Mouse (Mus musculus): ENCODE measurements around the gene Gm43951. TPM values are rescaled to one million over a fixed set of nuclear protein-coding genes. Genes with fewer than 3 reads are reported as not detected.

Gm43951 gene
- total and polyA plus RNA-seq, 3 experiments = 1.5 to 2.0 TPM; not detected in 1

DNA sequence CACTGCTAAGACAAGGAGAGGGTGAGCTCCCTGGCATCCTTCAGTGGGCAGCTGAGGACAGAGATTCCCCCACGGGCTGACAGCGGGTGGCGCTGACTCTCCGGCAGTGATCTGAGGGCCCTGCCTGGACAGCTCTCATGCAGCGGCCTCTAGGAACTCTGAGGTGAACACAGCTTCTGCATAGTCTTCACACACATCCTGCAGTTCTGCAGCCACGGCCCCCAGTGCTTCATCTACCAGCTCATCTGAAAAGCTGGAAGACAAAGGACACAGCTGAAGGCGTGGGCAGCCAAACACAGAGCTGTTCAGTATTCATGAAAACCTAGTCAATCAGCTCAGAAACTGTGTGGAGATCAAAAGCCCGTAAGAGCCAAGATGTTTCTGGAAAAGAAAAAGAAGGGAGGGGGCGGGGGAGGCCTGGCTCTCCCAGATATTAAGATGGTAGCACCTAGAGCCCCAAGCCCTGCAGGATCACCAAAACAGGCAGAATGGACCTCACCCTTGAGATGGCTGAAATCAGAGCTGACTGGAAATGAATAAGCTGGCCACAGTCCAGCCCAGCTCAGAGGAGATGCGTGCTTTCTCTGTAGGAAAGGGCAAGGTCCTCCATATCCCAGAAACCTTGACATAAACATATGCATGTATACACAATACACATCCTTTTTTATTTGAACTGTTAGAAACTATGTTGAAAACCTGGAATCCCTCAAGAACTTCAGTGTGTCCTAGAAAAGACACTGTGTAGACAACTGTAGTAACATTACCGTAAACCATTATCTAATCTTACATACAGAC lies 51.3 kb downstream of the Gm43951 start:
- Histone ChIP-seq H3K9ac (ENCODE audit: control insufficient read depth, low read depth, low read length, poor library complexity, severe bottlenecking) (no peak overlapping the region), H3K4me3 (ENCODE audit: control insufficient read depth in 1 of 2, insufficient read depth in 1 of 2, low read depth in 2 of 2, low read length in 2 of 2) (no peak overlapping the region), H3K27me3 (ENCODE audit: control insufficient read depth in 1 of 2, insufficient read depth in 2 of 2, low read length in 2 of 2) (no peaks in the 10 kb centered on the region), H3K9me3 (replicated peaks; ENCODE audit: insufficient read depth, low read length) (no peaks in the 10 kb centered on the region), H3K27ac (ENCODE audit: control insufficient read depth, low read depth, low read length) (no peak overlapping the region), H3K4me1 (ENCODE audit: control insufficient read depth in 1 of 2, insufficient read depth in 2 of 2, low read length in 2 of 2) (no peaks in the 10 kb centered on the region), H3K79me2 (ENCODE audit: control insufficient read depth, insufficient read depth, low read length, poor library complexity) (no peaks in the 10 kb centered on the region), H3K36me3 (ENCODE audit: control insufficient read depth in 1 of 2, insufficient read depth in 2 of 2, low read length in 2 of 2) (peaks cover 0 to 3% of the 10 kb centered on the region in 2 experiments; a peak in 1 of 4 replicates)
- TF ChIP-seq SIN3A (IDR thresholded peaks at IDR 0.05; ENCODE audit: low read length) (no peak), HCFC1 (IDR thresholded peaks at IDR 0.05; ENCODE audit: low read depth, low read length) (no peak), KAT2A (conservative IDR thresholded peaks at IDR 0.05; ENCODE audit: low read depth, low read length) (no peak), RCOR1 (IDR thresholded peaks at IDR 0.05; ENCODE audit: low read depth, low read length) (no peak), CHD2 (IDR thresholded peaks at IDR 0.05; ENCODE audit: low read length) (no peak), MXI1 (IDR thresholded peaks at IDR 0.05; ENCODE audit: low read depth, low read length) (no peak), ZNF384 (IDR thresholded peaks at IDR 0.05; ENCODE audit: low read depth, low read length) (no peak)
- DNase-seq (ENCODE audit: low read depth, low spot score) = no peak

Other genes starting within 250 kb of the Gm43951 start
- gene Aipl1, start 169.3 kb downstream of the Gm43951 start, total RNA-seq (2012; rRNA removed) = 0.39 and 0.42 TPM in 2 replicates
- under 1 TPM in 1 of 2 experiments, not detected in 1; 0.58 TPM for gene Aipl1, start 169.3 kb downstream of the Gm43951 start, polyA plus RNA-seq (2012; ENCODE audit: insufficient read depth in 1 of 2, insufficient read length in 2 of 2, low read depth in 1 of 2, low replicate concordance in 2 of 2, missing spikeins in 1 of 2)
- gene Pimreg, start 164.8 kb downstream of the Gm43951 start, total RNA-seq (2012; rRNA removed) = 24.3 and 25.8 TPM in 2 replicates
- 10 to 100 TPM in 1 of 2 experiments, not detected in 1; 45.3 TPM for gene Pimreg, start 164.8 kb downstream of the Gm43951 start, polyA plus RNA-seq (2012; ENCODE audit: insufficient read depth in 1 of 2, insufficient read length in 2 of 2, low read depth in 1 of 2, low replicate concordance in 2 of 2, missing spikeins in 1 of 2)
- gene Pitpnm3, start 71.1 kb downstream of the Gm43951 start, total RNA-seq (2012; rRNA removed) = not detected in 2 replicates
- under 1 TPM in 1 of 2 experiments, not detected in 1; 0.24 TPM for gene Pitpnm3, start 71.1 kb downstream of the Gm43951 start, polyA plus RNA-seq (2012; ENCODE audit: insufficient read depth in 1 of 2, insufficient read length in 2 of 2, low read depth in 1 of 2, low replicate concordance in 2 of 2, missing spikeins in 1 of 2)
- 17.5 and 19.6 TPM in 2 replicates for gene 4933427D14Rik, start 619 bp upstream of the Gm43951 start, total RNA-seq (2012; rRNA removed)
- 10 to 100 TPM in 1 of 2 experiments, not detected in 1; 14.5 TPM for gene 4933427D14Rik, start 619 bp upstream of the Gm43951 start, polyA plus RNA-seq (2012; ENCODE audit: insufficient read depth in 1 of 2, insufficient read length in 2 of 2, low read depth in 1 of 2, low replicate concordance in 2 of 2, missing spikeins in 1 of 2)
- 194 and 210 TPM in 2 replicates for gene Txndc17, start 707 bp upstream of the Gm43951 start, total RNA-seq (2012; rRNA removed)
- gene Txndc17, start 707 bp upstream of the Gm43951 start, polyA plus RNA-seq (2012; ENCODE audit: insufficient read depth in 1 of 2, insufficient read length in 2 of 2, low read depth in 1 of 2, low replicate concordance in 2 of 2, missing spikeins in 1 of 2) = 100 to 1,000 TPM in 1 of 2 experiments, not detected in 1; 196 TPM
- gene Med31, start 8.8 kb upstream of the Gm43951 start, total RNA-seq (2012; rRNA removed) = 18.2 and 21.1 TPM in 2 replicates
- 10 to 100 TPM in 1 of 2 experiments, not detected in 1; 12.1 TPM for gene Med31, start 8.8 kb upstream of the Gm43951 start, polyA plus RNA-seq (2012; ENCODE audit: insufficient read depth in 1 of 2, insufficient read length in 2 of 2, low read depth in 1 of 2, low replicate concordance in 2 of 2, missing spikeins in 1 of 2)
- gene Slc13a5, start 60.4 kb upstream of the Gm43951 start, total RNA-seq (2012; rRNA removed) = not detected in 2 replicates
- not detected for gene Slc13a5, start 60.4 kb upstream of the Gm43951 start, polyA plus RNA-seq (2012; ENCODE audit: insufficient read depth in 1 of 2, insufficient read length in 2 of 2, low read depth in 1 of 2, low replicate concordance in 2 of 2, missing spikeins in 1 of 2)
- gene Xaf1, start 94.8 kb upstream of the Gm43951 start, total RNA-seq (2012; rRNA removed) = 0.56 and 1.0 TPM in 2 replicates
- gene Xaf1, start 94.8 kb upstream of the Gm43951 start, polyA plus RNA-seq (2012; ENCODE audit: insufficient read depth in 1 of 2, insufficient read length in 2 of 2, low read depth in 1 of 2, low replicate concordance in 2 of 2, missing spikeins in 1 of 2) = 1 to 10 TPM in 1 of 2 experiments, not detected in 1; 1.8 TPM
- not detected in 2 replicates for gene Fbxo39, start 107.6 kb upstream of the Gm43951 start, total RNA-seq (2012; rRNA removed)
- not detected for gene Fbxo39, start 107.6 kb upstream of the Gm43951 start, polyA plus RNA-seq (2012; ENCODE audit: insufficient read depth in 1 of 2, insufficient read length in 2 of 2, low read depth in 1 of 2, low replicate concordance in 2 of 2, missing spikeins in 1 of 2)
- not detected in 2 replicates for gene Tekt1, start 155.6 kb upstream of the Gm43951 start, total RNA-seq (2012; rRNA removed)
- gene Tekt1, start 155.6 kb upstream of the Gm43951 start, polyA plus RNA-seq (2012; ENCODE audit: insufficient read depth in 1 of 2, insufficient read length in 2 of 2, low read depth in 1 of 2, low replicate concordance in 2 of 2, missing spikeins in 1 of 2) = not detected
- gene Smtnl2, start 204.9 kb upstream of the Gm43951 start, total RNA-seq (2012; rRNA removed) = 10.9 and 11.1 TPM in 2 replicates
- gene Smtnl2, start 204.9 kb upstream of the Gm43951 start, polyA plus RNA-seq (2012; ENCODE audit: insufficient read depth in 1 of 2, insufficient read length in 2 of 2, low read depth in 1 of 2, low replicate concordance in 2 of 2, missing spikeins in 1 of 2) = 10 to 100 TPM in 1 of 2 experiments, not detected in 1; 10.2 TPM
- gene Ggt6, start 228.7 kb upstream of the Gm43951 start, total RNA-seq (2012; rRNA removed) = not detected in 2 replicates
- gene Ggt6, start 228.7 kb upstream of the Gm43951 start, polyA plus RNA-seq (2012; ENCODE audit: insufficient read depth in 1 of 2, insufficient read length in 2 of 2, low read depth in 1 of 2, low replicate concordance in 2 of 2, missing spikeins in 1 of 2) = under 1 TPM in 1 of 2 experiments, not detected in 1; 0.04 TPM
- gene Mybbp1a, start 234.5 kb upstream of the Gm43951 start, total RNA-seq (2012; rRNA removed) = 328 and 344 TPM in 2 replicates
- 1,000 to 10,000 TPM in 1 of 2 experiments, 100 to 1,000 TPM in 1; 602 to 3,394 TPM for gene Mybbp1a, start 234.5 kb upstream of the Gm43951 start, polyA plus RNA-seq (2012; ENCODE audit: insufficient read depth in 1 of 2, insufficient read length in 2 of 2, low read depth in 1 of 2, low replicate concordance in 2 of 2, missing spikeins in 1 of 2)

Data from MEL (cell line).